ENCODE assay signal across 13 mouse cellular contexts in the genomic region with DNA sequence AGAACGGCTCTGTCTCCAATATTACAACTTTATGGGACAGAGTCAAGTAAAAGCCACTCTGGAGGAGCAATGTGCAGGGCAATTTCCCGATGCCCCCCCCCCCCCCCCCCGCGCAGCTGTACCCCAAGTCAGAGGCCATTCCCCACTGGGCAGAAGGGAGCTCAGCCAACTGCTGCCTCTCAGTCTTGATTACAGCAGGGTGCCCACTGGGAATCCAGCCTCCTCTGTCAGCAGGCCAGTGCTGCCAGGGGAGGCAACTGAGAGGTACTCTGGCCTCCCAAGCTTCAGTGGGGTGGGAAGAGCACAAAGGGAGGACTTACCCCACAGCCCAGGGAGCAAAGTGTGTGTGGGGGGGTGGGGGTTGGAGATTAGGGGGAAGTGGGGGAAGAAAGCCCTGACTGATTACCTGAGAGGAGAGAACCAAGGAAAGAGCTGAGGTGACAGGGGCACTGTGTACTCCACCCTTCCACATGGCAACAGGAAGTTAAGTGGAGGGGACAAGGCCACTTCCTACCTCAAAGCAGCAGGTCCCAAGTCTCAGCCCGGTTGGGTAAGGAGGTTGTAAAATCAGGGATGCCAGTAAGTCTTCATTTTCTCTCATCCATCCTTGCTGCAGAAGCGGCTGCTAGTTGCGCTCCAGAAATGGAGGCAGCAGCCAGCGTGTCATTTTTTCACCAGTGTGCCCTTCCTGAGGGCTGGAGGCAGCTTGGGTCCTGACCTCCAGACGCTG. TPM values are rescaled to one million over a fixed set of nuclear protein-coding genes. Genes with fewer than 3 reads are reported as not detected.
DNase-seq lines count a peak whose midpoint lies in the region; ATAC-seq lines count a peak whose summit lies in the region.
"Had no signal": no experiment of that assay in that cellular context is flagged by ENCODE, and none has a peak within 500 bp of the region (broad histone marks: within the 10 kb centered on the region; RNA-seq: fewer than 3 reads in every experiment).

No protein-coding gene starts in this region.

- peak; percentile 47 for DNase-seq in cerebellum, adult 9-11 months
- no peak for DNase-seq in liver, embryonic 11.5 days (ENCODE audit: low spot score)
- no peak for DNase-seq in liver
- no peak for DNase-seq in embryonic facial prominence, embryonic 10.5 days (ENCODE audit: low spot score)
- no peak for DNase-seq in testis, postnatal 14 days (ENCODE audit: low spot score)
- DNase-seq: B cell, adult 2 months; cerebellum, adult 11 months; retina, postnatal 1 day had no signal

- H3K4me3 ChIP-seq in liver, embryonic 11.5 days (ENCODE audit: low read depth, low read length) = no peak overlapping the region
- peak overlapping the region; percentile 96 for H3K4me3 ChIP-seq in embryonic facial prominence, embryonic 10.5 days
- H3K4me3 ChIP-seq in limb, embryonic 15.5 days = no peak overlapping the region
- no peak overlapping the region for H3K4me3 ChIP-seq in kidney, embryonic 16.5 days (ENCODE audit: low read length)

- peak overlapping the region; percentile 86 for H3K4me2 ChIP-seq in liver, embryonic 11.5 days
- H3K4me2 ChIP-seq in limb, embryonic 15.5 days = 0 out of 2 replicates have a peak overlapping the region, but pooled peaks have one; percentile 91
- no peak overlapping the region for H3K4me2 ChIP-seq in kidney, embryonic 16.5 days (replicated peaks; ENCODE audit: low read depth, low read length)

- H3K9me3 ChIP-seq in liver, embryonic 11.5 days (ENCODE audit: control insufficient read depth, low read length) = no peaks in the 10 kb centered on the region
- H3K9me3 ChIP-seq in embryonic facial prominence, embryonic 10.5 days = no peaks in the 10 kb centered on the region
- H3K9me3 ChIP-seq in limb, embryonic 15.5 days = no peaks in the 10 kb centered on the region
- H3K9me3 ChIP-seq in kidney, embryonic 16.5 days (ENCODE audit: low read length) = no peaks in the 10 kb centered on the region
- H3K9me3 ChIP-seq: embryonic facial prominence, embryonic 15.5 days had no signal

- H3K36me3 ChIP-seq in liver, embryonic 11.5 days (ENCODE audit: control insufficient read depth, insufficient read depth, low read length) = peaks cover 9% of the 10 kb centered on the region
- H3K36me3 ChIP-seq in embryonic facial prominence, embryonic 10.5 days (replicated peaks) = peaks cover 18% of the 10 kb centered on the region
- peaks cover 11% of the 10 kb centered on the region for H3K36me3 ChIP-seq in limb, embryonic 15.5 days
- peaks cover 11% of the 10 kb centered on the region for H3K36me3 ChIP-seq in kidney, embryonic 16.5 days (ENCODE audit: insufficient read depth, low read length)

- 50% methylated on average over 9 of the region's 9 CpGs for WGBS in liver, embryonic 11.5 days
- WGBS in embryonic facial prominence, embryonic 10.5 days = 36% methylated on average over 9 of the region's 9 CpGs
- WGBS in limb, embryonic 15.5 days = 47% methylated on average over 7 of the region's 9 CpGs
- 51% methylated on average over 6 of the region's 9 CpGs for WGBS in kidney, embryonic 16.5 days

- peaks cover 27% of the 10 kb centered on the region for H3K4me1 ChIP-seq in liver, embryonic 11.5 days (replicated peaks; ENCODE audit: control insufficient read depth, insufficient read depth, low read length)
- H3K4me1 ChIP-seq in embryonic facial prominence, embryonic 10.5 days = peaks cover 55% of the 10 kb centered on the region
- peaks cover 39% of the 10 kb centered on the region for H3K4me1 ChIP-seq in limb, embryonic 15.5 days
- peaks cover 26% of the 10 kb centered on the region for H3K4me1 ChIP-seq in kidney, embryonic 16.5 days (ENCODE audit: insufficient read depth, low read length)

- H3K27me3 ChIP-seq in liver, embryonic 11.5 days (replicated peaks; ENCODE audit: control insufficient read depth, insufficient read depth, low read length) = no peaks in the 10 kb centered on the region
- peaks cover 8% of the 10 kb centered on the region; the same call in 1 of the 2 replicates for H3K27me3 ChIP-seq in embryonic facial prominence, embryonic 10.5 days (replicated peaks; ENCODE audit: low read depth, poor library complexity, severe bottlenecking)
- H3K27me3 ChIP-seq in limb, embryonic 15.5 days = no peaks in the 10 kb centered on the region
- no peaks in the 10 kb centered on the region for H3K27me3 ChIP-seq in kidney, embryonic 16.5 days (ENCODE audit: insufficient read depth, low read length)
- H3K27me3 ChIP-seq: embryonic facial prominence, embryonic 15.5 days had no signal

- no peak for ATAC-seq in cerebellum, adult (ENCODE audit: insufficient number of reproducible peaks, low FRiP score, low TSS enrichment)
- no peak for ATAC-seq in liver, embryonic 11.5 days (replicated peaks; ENCODE audit: low FRiP score)
- ATAC-seq in limb, embryonic 15.5 days (ENCODE audit: insufficient number of reproducible peaks, low FRiP score, low TSS enrichment, low read depth) = no peak
- no peak for ATAC-seq in kidney, embryonic 16.5 days (ENCODE audit: low FRiP score, low TSS enrichment)

- no peak overlapping the region for H3K9ac ChIP-seq in liver, embryonic 11.5 days (ENCODE audit: low read depth, low read length)
- H3K9ac ChIP-seq in limb, embryonic 15.5 days = no peak overlapping the region
- H3K9ac ChIP-seq in kidney, embryonic 16.5 days (replicated peaks; ENCODE audit: low read length) = no peak overlapping the region
- H3K9ac ChIP-seq: embryonic facial prominence, embryonic 15.5 days had no signal

- no peak overlapping the region for H3K27ac ChIP-seq in liver, embryonic 11.5 days (ENCODE audit: low read depth, low read length)
- peak overlapping the region; percentile 25; the same call in 1 of the 2 replicates for H3K27ac ChIP-seq in embryonic facial prominence, embryonic 10.5 days (replicated peaks)
- no peak overlapping the region for H3K27ac ChIP-seq in limb, embryonic 15.5 days
- H3K27ac ChIP-seq in kidney, embryonic 16.5 days (ENCODE audit: low read length) = no peak overlapping the region
- H3K27ac ChIP-seq: kidney, postnatal 0 days had no signal

RNA-seq across cellular contexts. Expression of gene Camk2g, which starts 1.7 kb away (rescaled TPM):
- 23.0 and 28.6 TPM in 2 replicates for polyA plus RNA-seq in liver, embryonic 11.5 days (2014; fragmentation: Nextera tagmentation; extraction: Ambion mirVana)
- 43.9 and 50.6 TPM in 2 replicates for polyA plus RNA-seq in embryonic facial prominence, embryonic 10.5 days (2016; fragmentation: Nextera tagmentation; extraction: Ambion mirVana)
- polyA plus RNA-seq in limb, embryonic 15.5 days (2015; fragmentation: Nextera tagmentation; extraction: Ambion mirVana) = 44.4 and 55.6 TPM in 2 replicates
- polyA plus RNA-seq in kidney, embryonic 16.5 days (2015; fragmentation: Nextera tagmentation; extraction: Ambion mirVana) = 41.7 and 46.0 TPM in 2 replicates

RNA-seq across cellular contexts. Expression of gene Plau, which starts 40.9 kb away (rescaled TPM):
- 0.49 and 0.88 TPM in 2 replicates for polyA plus RNA-seq in liver, embryonic 11.5 days (2014; fragmentation: Nextera tagmentation; extraction: Ambion mirVana)
- 0.67 and 1.0 TPM in 2 replicates for polyA plus RNA-seq in embryonic facial prominence, embryonic 10.5 days (2016; fragmentation: Nextera tagmentation; extraction: Ambion mirVana)
- 3.3 and 4.9 TPM in 2 replicates for polyA plus RNA-seq in limb, embryonic 15.5 days (2015; fragmentation: Nextera tagmentation; extraction: Ambion mirVana)
- 21.7 and 21.8 TPM in 2 replicates for polyA plus RNA-seq in kidney, embryonic 16.5 days (2015; fragmentation: Nextera tagmentation; extraction: Ambion mirVana)
